7 mouse cellular contexts compared by ENCODE assay signal in the genomic region with DNA sequence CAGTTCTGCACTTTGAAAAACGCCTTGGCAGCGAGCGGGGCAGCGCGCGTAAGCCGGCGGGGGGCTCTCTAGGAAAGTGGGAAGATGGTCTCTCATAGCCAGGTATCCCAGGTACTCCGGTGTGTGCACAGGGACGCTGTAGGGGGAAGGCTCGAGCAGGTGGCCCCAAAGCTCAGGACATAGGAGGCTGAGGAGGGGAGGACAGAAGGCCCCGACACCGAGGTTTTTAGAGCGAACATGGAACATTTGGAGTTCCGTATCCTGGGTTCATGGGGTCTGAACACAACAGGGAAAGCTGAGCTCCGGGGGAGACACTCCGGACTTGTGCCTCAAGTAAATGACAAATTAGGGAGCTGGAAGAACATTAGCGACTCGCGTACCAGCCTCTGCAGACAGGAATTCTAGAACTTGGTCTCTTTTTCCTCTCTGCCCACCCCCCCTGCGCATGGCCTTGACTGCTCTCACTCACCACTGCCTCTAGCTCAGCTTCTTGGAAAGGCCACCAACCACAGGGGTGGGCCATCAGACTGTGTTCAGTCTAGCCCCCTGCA. TPM values are rescaled to one million over a fixed set of nuclear protein-coding genes. Genes with fewer than 3 reads are reported as not detected.
DNase-seq lines count a peak whose midpoint lies in the region; ATAC-seq and TF ChIP-seq lines count a peak whose summit lies in the region.

No protein-coding gene starts in this region.

- H3K27me3 ChIP-seq in lung, embryonic 14.5 days (ENCODE audit: insufficient read depth, low read length), result peaks cover 30% of the 10 kb centered on the region
- peaks cover 72% of the 10 kb centered on the region for H3K27me3 ChIP-seq in embryonic facial prominence, embryonic 10.5 days (replicated peaks; ENCODE audit: low read depth, poor library complexity, severe bottlenecking)
- no peaks in the 10 kb centered on the region for H3K27me3 ChIP-seq in hindbrain, embryonic 14.5 days (ENCODE audit: control insufficient read depth, insufficient read depth, low read length)
- no peaks in the 10 kb centered on the region for H3K27me3 ChIP-seq in midbrain, embryonic 16.5 days (ENCODE audit: control insufficient read depth, insufficient read depth, low read depth, low read length)

- TF ChIP-seq CTCF in lung, embryonic 14.5 days (IDR thresholded peaks at IDR 0.05; ENCODE audit: low read depth), result no peak; the same call in 1 of the 2 replicates

- peak overlapping the region; percentile 74 for H3K4me3 ChIP-seq in lung, embryonic 14.5 days (ENCODE audit: low read depth, low read length)
- peak overlapping the region; percentile 89 for H3K4me3 ChIP-seq in embryonic facial prominence, embryonic 10.5 days
- H3K4me3 ChIP-seq in hindbrain, embryonic 14.5 days (replicated peaks; ENCODE audit: low read length), result peak overlapping the region; percentile 58
- H3K4me3 ChIP-seq in midbrain, embryonic 16.5 days (ENCODE audit: low read depth, low read length), result peak overlapping the region; percentile 84

- H3K4me2 ChIP-seq in lung, embryonic 14.5 days, result peak overlapping the region; percentile 99
- H3K4me2 ChIP-seq in hindbrain, embryonic 14.5 days (replicated peaks), result peak overlapping the region; percentile 68
- H3K4me2 ChIP-seq in midbrain, embryonic 16.5 days (ENCODE audit: low read length), result peak overlapping the region; percentile 69

- no peak for ATAC-seq in lung, embryonic 14.5 days (ENCODE audit: insufficient read depth)
- ATAC-seq in hindbrain, embryonic 14.5 days (ENCODE audit: low FRiP score), result peak; percentile 9
- peak; percentile 4; the same call in 1 of the 2 replicates for ATAC-seq in midbrain, embryonic 16.5 days
- ATAC-seq in CD4-positive, CD25-positive, alpha-beta regulatory T cell, adult 4 months, result no peak

- WGBS in lung, embryonic 14.5 days, result 2% methylated on average over 21 of the region's 21 CpGs
- WGBS in embryonic facial prominence, embryonic 10.5 days, result under 1% methylated on average over 21 of the region's 21 CpGs
- under 1% methylated on average over 20 of the region's 21 CpGs for WGBS in hindbrain, embryonic 14.5 days
- 0% methylated on average over 21 of the region's 21 CpGs for WGBS in midbrain, embryonic 16.5 days

- H3K4me1 ChIP-seq in lung, embryonic 14.5 days (ENCODE audit: insufficient read depth), result peaks cover 13% of the 10 kb centered on the region
- peaks cover 80% of the 10 kb centered on the region for H3K4me1 ChIP-seq in embryonic facial prominence, embryonic 10.5 days
- peaks cover 37% of the 10 kb centered on the region for H3K4me1 ChIP-seq in hindbrain, embryonic 14.5 days (replicated peaks; ENCODE audit: control insufficient read depth, insufficient read depth, low read length)
- H3K4me1 ChIP-seq in midbrain, embryonic 16.5 days (ENCODE audit: control insufficient read depth, insufficient read depth, low read length), result peaks cover 36% of the 10 kb centered on the region

- H3K9ac ChIP-seq in lung, embryonic 14.5 days, result peak overlapping the region; percentile 74
- peak overlapping the region; percentile 81 for H3K9ac ChIP-seq in hindbrain, embryonic 14.5 days
- H3K9ac ChIP-seq in midbrain, embryonic 16.5 days (ENCODE audit: low read depth, low read length), result peak overlapping the region; percentile 96

- H3K27ac ChIP-seq in lung, embryonic 14.5 days (ENCODE audit: low read depth), result peak overlapping the region; percentile 65; the same call in 1 of the 2 replicates
- H3K27ac ChIP-seq in embryonic facial prominence, embryonic 10.5 days (replicated peaks), result peak overlapping the region; percentile 96
- peak overlapping the region; percentile 93 for H3K27ac ChIP-seq in hindbrain, embryonic 14.5 days
- H3K27ac ChIP-seq in midbrain, embryonic 16.5 days (ENCODE audit: low read length), result peak overlapping the region; percentile 98

- H3K36me3 ChIP-seq in lung, embryonic 14.5 days (ENCODE audit: insufficient read depth), result peaks cover 11% of the 10 kb centered on the region; the same call in 1 of the 2 replicates
- peaks cover 17% of the 10 kb centered on the region for H3K36me3 ChIP-seq in embryonic facial prominence, embryonic 10.5 days (replicated peaks)
- peaks cover 13% of the 10 kb centered on the region for H3K36me3 ChIP-seq in hindbrain, embryonic 14.5 days (replicated peaks; ENCODE audit: control insufficient read depth, insufficient read depth)
- peaks cover 6% of the 10 kb centered on the region for H3K36me3 ChIP-seq in midbrain, embryonic 16.5 days (ENCODE audit: control insufficient read depth, insufficient read depth, low read length)

- peak; percentile 26 for DNase-seq in lung, embryonic 14.5 days
- DNase-seq in lung, postnatal 36 days, result no peak
- peak; percentile 57 for DNase-seq in embryonic facial prominence, embryonic 10.5 days (ENCODE audit: low spot score)
- DNase-seq in hindbrain, embryonic 14.5 days (ENCODE audit: low spot score), result no peak
- DNase-seq in left cerebral cortex, adult 11 months (ENCODE audit: low spot score), result no peak

- H3K9me3 ChIP-seq in lung, embryonic 14.5 days (ENCODE audit: low read depth, low read length), result no peaks in the 10 kb centered on the region
- H3K9me3 ChIP-seq in embryonic facial prominence, embryonic 10.5 days, result no peaks in the 10 kb centered on the region
- H3K9me3 ChIP-seq in hindbrain, embryonic 14.5 days (ENCODE audit: control insufficient read depth, low read length), result no peaks in the 10 kb centered on the region
- H3K9me3 ChIP-seq in midbrain, embryonic 16.5 days (replicated peaks; ENCODE audit: control insufficient read depth, low read length, poor library complexity, severe bottlenecking), result no peaks in the 10 kb centered on the region

RNA-seq across cellular contexts. Expression of a gene that starts 4.7 kb away (rescaled TPM):
- polyA plus RNA-seq in lung, embryonic 14.5 days (2014; fragmentation: Nextera tagmentation; extraction: Ambion mirVana), result 24.6 and 28.9 TPM in 2 replicates
- polyA plus RNA-seq in embryonic facial prominence, embryonic 10.5 days (2016; fragmentation: Nextera tagmentation; extraction: Ambion mirVana), result 32.3 and 37.0 TPM in 2 replicates
- 98.3 and 101 TPM in 2 replicates for polyA plus RNA-seq in hindbrain, embryonic 14.5 days (2014; fragmentation: Nextera tagmentation; extraction: Ambion mirVana)
- 198 and 205 TPM in 2 replicates for polyA plus RNA-seq in midbrain, embryonic 16.5 days (2015; fragmentation: Nextera tagmentation; extraction: Ambion mirVana)
- not detected for polyA plus RNA-seq in CD4-positive, CD25-positive, alpha-beta regulatory T cell, adult 4 months (2017; shearing (Covaris generic))

RNA-seq across cellular contexts. Expression of a gene that starts 25.5 kb away (rescaled TPM):
- 20.5 and 21.8 TPM in 2 replicates for polyA plus RNA-seq in lung, embryonic 14.5 days (2014; fragmentation: Nextera tagmentation; extraction: Ambion mirVana)
- polyA plus RNA-seq in embryonic facial prominence, embryonic 10.5 days (2016; fragmentation: Nextera tagmentation; extraction: Ambion mirVana), result 11.6 and 14.0 TPM in 2 replicates
- 8.4 and 11.0 TPM in 2 replicates for polyA plus RNA-seq in hindbrain, embryonic 14.5 days (2014; fragmentation: Nextera tagmentation; extraction: Ambion mirVana)
- polyA plus RNA-seq in midbrain, embryonic 16.5 days (2015; fragmentation: Nextera tagmentation; extraction: Ambion mirVana), result 9.9 and 10.2 TPM in 2 replicates
- polyA plus RNA-seq in CD4-positive, CD25-positive, alpha-beta regulatory T cell, adult 4 months (2017; shearing (Covaris generic)), result 1 to 10 TPM; 1.1 to 1.5 TPM

RNA-seq across cellular contexts. Expression of a gene that starts 27.3 kb away (rescaled TPM):
- polyA plus RNA-seq in lung, embryonic 14.5 days (2014; fragmentation: Nextera tagmentation; extraction: Ambion mirVana), result 27.2 and 28.7 TPM in 2 replicates
- polyA plus RNA-seq in embryonic facial prominence, embryonic 10.5 days (2016; fragmentation: Nextera tagmentation; extraction: Ambion mirVana), result 31.2 and 32.1 TPM in 2 replicates
- 22.5 and 24.2 TPM in 2 replicates for polyA plus RNA-seq in hindbrain, embryonic 14.5 days (2014; fragmentation: Nextera tagmentation; extraction: Ambion mirVana)
- 17.8 and 18.9 TPM in 2 replicates for polyA plus RNA-seq in midbrain, embryonic 16.5 days (2015; fragmentation: Nextera tagmentation; extraction: Ambion mirVana)
- 10 to 100 TPM; 29.4 to 29.8 TPM for polyA plus RNA-seq in CD4-positive, CD25-positive, alpha-beta regulatory T cell, adult 4 months (2017; shearing (Covaris generic))

RNA-seq across cellular contexts. Expression of a gene that starts 41.9 kb away (rescaled TPM):
- 0.57 and 0.67 TPM in 2 replicates for polyA plus RNA-seq in lung, embryonic 14.5 days (2014; fragmentation: Nextera tagmentation; extraction: Ambion mirVana)
- 0.88 and 1.5 TPM in 2 replicates for polyA plus RNA-seq in embryonic facial prominence, embryonic 10.5 days (2016; fragmentation: Nextera tagmentation; extraction: Ambion mirVana)
- 6.0 and 6.1 TPM in 2 replicates for polyA plus RNA-seq in hindbrain, embryonic 14.5 days (2014; fragmentation: Nextera tagmentation; extraction: Ambion mirVana)
- polyA plus RNA-seq in midbrain, embryonic 16.5 days (2015; fragmentation: Nextera tagmentation; extraction: Ambion mirVana), result 15.5 and 19.8 TPM in 2 replicates
- 1 to 10 TPM in 1 of 2 experiments, under 1 TPM in 1; 0.35 to 1.9 TPM for polyA plus RNA-seq in CD4-positive, CD25-positive, alpha-beta regulatory T cell, adult 4 months (2017; shearing (Covaris generic))

Comparison
In these comparisons a context has a peak if more than half of its experiments do, and no peak if none do; other contexts are left out.
1. DNase-seq: peak in lung, embryonic 14.5 days (single experiment) and embryonic facial prominence, embryonic 10.5 days (single experiment); none in lung, postnatal 36 days (single experiment), hindbrain, embryonic 14.5 days (single experiment) and left cerebral cortex, adult 11 months (single experiment).
2. ATAC-seq: peak in hindbrain, embryonic 14.5 days (single experiment) and midbrain, embryonic 16.5 days (single experiment); none in lung, embryonic 14.5 days (single experiment) and CD4-positive, CD25-positive, alpha-beta regulatory T cell, adult 4 months (single experiment).
3. RNA of a gene that starts 4.7 kb away (polyA plus RNA-seq): 198 to 205 TPM in midbrain, embryonic 16.5 days, 98.3 to 101 TPM in hindbrain, embryonic 14.5 days, 32.3 to 37.0 TPM in embryonic facial prominence, embryonic 10.5 days and 24.6 to 28.9 TPM in lung, embryonic 14.5 days; not detected in CD4-positive, CD25-positive, alpha-beta regulatory T cell, adult 4 months; every median in the first group is over 10 times any median in the second.
4. Peak in every context shown above with its lines, with median percentiles within 50 percentile points of each other: H3K27ac ChIP-seq, H3K4me2 ChIP-seq, H3K4me3 ChIP-seq and H3K9ac ChIP-seq.